Mouse (Mus musculus) brown adipose tissue, adult 24 weeks (tissue): ENCODE data around the gene Ttll9. TPM values are rescaled to one million over a fixed set of nuclear protein-coding genes. Genes with fewer than 3 reads are reported as not detected.

ENCODE experiments used
- H3K27ac ChIP-seq: fragments of 200-500 bp; replicated peaks from 2 replicates; pipeline ENCODE4 v1.5.1; 2012; ENCODE audit warnings: low read depth, mild to moderate bottlenecking, low read length
- H3K4me1 ChIP-seq: fragments of 200-500 bp; 2 replicates; pipeline ENCODE4 v1.6.1; 2012; ENCODE audit warnings: low read length, mixed read lengths; ENCODE audit not compliant: control insufficient read depth, insufficient read depth, insufficient read length
- H3K4me3 ChIP-seq: fragments of 200-500 bp; 2 replicates; pipeline ENCODE4 v1.5.1; 2012; ENCODE audit warnings: low read depth, mild to moderate bottlenecking, low read length, moderate library complexity; ENCODE audit not compliant: insufficient read depth
- polyA plus RNA-seq: library from polyadenylated mRNA; stranded (reverse); fragments of >200 nt; gene quantifications from 2 replicates; pipeline ENCODE4 v1.2.4, GENCODE M21; 2012; ENCODE audit not compliant: missing spikeins, insufficient read depth, insufficient read length

The Ttll9 gene
- polyA plus RNA-seq, 1 experiment = not detected

DNA sequence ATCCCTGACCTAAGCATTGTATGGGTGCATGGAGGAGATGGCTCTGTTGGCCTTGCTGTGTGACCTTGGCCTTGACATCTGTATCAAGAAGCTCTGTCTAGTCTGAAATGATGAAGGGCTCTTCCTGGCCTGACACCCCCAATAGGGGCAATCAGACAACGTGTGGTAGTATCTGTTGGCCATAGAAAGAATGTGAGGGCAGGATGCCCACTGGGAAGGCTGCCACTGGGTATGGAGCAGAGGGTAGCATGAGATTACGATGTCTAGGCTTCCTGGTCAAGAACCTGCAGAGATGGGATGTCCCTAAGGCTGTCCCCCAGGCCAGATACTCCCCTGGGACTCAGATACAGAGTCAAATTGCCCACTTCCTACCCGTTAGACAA, 33.3 kb upstream of the Ttll9 start:
- peak overlapping the region; percentile 49 for H3K27ac ChIP-seq
- no peak overlapping the region for H3K4me3 ChIP-seq
- H3K4me1 ChIP-seq = peaks cover 9% of the 10 kb centered on the region; the same call in 1 of the 2 replicates

GRCm38 (mm10) chr2:152930276-152930675, 32.0 kb upstream of the Ttll9 start:
- Histone ChIP-seq H3K4me3 (peak overlapping the region; percentile 45), H3K27ac (peak overlapping the region; percentile 62), H3K4me1 (peaks cover 8% of the 10 kb centered on the region; the same call in 1 of the 2 replicates)

- Histone ChIP-seq H3K27ac (peak overlapping the region; percentile 32; the same call in 1 of the 2 replicates), H3K4me1 (no peaks in the 10 kb centered on the region; the same call in 1 of the 2 replicates), H3K4me3 (peak overlapping the region; percentile 45)
Observed at GRCm38 (mm10) chr2:152931456-152932160, 30.7 kb upstream of the Ttll9 start.

GRCm38 (mm10) chr2:152933048-152933447, 29.2 kb upstream of the Ttll9 start, which contains the start of gene Foxs1:
TSS of gene Foxs1 (minus strand) at chr2:152933208.
- no peaks in the 10 kb centered on the region; the same call in 1 of the 2 replicates for H3K4me1 ChIP-seq
- H3K27ac ChIP-seq = peak within 1 kb of the TSS; percentile 32
- H3K4me3 ChIP-seq = peak within 1 kb of the TSS; percentile 45

DNA sequence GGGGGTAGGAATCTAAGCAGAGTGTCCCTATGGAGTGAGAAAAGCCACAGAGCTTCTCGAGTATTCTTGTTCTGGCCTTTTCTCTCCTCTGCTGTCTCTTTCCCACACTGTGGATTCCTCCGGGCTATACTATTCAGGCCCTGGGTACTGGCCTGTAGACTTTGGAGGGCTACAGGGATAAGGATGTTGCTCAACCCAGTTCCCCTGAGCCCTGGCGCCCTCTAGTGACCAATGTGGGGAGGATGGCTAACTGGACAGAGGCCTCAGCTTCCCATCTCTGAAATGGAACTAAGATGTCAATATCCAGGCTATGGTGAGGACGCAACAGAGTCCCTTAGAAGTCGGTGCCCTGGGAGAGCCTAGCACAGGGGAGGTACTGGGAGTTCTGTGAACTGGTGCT, 28.7 kb upstream of the Ttll9 start:
- H3K4me1 ChIP-seq = no peaks in the 10 kb centered on the region
- no peak overlapping the region; the same call in 1 of the 2 replicates for H3K4me3 ChIP-seq
- no peak overlapping the region for H3K27ac ChIP-seq

GRCm38 (mm10) chr2:152939846-152940245, 22.4 kb upstream of the Ttll9 start:
- H3K27ac ChIP-seq = no peak overlapping the region
- H3K4me3 ChIP-seq = no peak overlapping the region
- H3K4me1 ChIP-seq = no peaks in the 10 kb centered on the region

DNA sequence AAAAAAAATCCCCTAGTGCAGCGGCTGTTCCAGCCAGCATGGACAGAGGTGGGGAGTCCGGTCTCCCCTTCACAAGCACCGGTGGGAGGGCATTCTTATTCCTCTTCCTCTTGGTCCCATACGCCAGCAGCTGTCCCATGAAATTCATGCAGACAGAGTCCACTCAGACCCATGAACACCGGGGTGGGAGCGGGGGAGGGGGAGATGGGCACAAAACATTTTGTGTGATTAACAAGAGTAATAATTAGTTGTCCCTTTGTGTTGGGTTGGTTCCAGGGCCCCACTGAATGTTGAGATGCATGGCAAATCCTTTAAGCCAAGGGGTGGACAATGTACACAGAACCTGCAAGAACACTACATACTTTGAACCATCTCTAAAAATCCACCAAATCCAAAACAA, 21.2 kb upstream of the Ttll9 start:
- H3K4me1 ChIP-seq = no peaks in the 10 kb centered on the region
- H3K4me3 ChIP-seq = no peak overlapping the region
- H3K27ac ChIP-seq = no peak overlapping the region

GRCm38 (mm10) chr2:152941776-152942175, 20.5 kb upstream of the Ttll9 start:
- H3K4me3 ChIP-seq = no peak overlapping the region
- no peaks in the 10 kb centered on the region for H3K4me1 ChIP-seq
- no peak overlapping the region for H3K27ac ChIP-seq

- Histone ChIP-seq H3K4me1 (no peaks in the 10 kb centered on the region), H3K27ac (no peak overlapping the region), H3K4me3 (peak overlapping the region; percentile 34; the same call in 1 of the 2 replicates)
Observed at GRCm38 (mm10) chr2:152942898-152943515, 19.3 kb upstream of the Ttll9 start.

- Histone ChIP-seq H3K4me3 (no peak overlapping the region), H3K27ac (no peak overlapping the region), H3K4me1 (no peaks in the 10 kb centered on the region)
Observed at GRCm38 (mm10) chr2:152943568-152943967, 18.7 kb upstream of the Ttll9 start.

GRCm38 (mm10) chr2:152944013-152944412, 18.3 kb upstream of the Ttll9 start:
- Histone ChIP-seq H3K4me1 (peaks cover 2% of the 10 kb centered on the region; the same call in 1 of the 2 replicates), H3K4me3 (no peak overlapping the region), H3K27ac (no peak overlapping the region)

- peaks cover 4% of the 10 kb centered on the region; the same call in 1 of the 2 replicates for H3K4me1 ChIP-seq
- no peak overlapping the region for H3K4me3 ChIP-seq
- H3K27ac ChIP-seq = no peak overlapping the region
Observed at GRCm38 (mm10) chr2:152947098-152947497, 15.2 kb upstream of the Ttll9 start.

DNA sequence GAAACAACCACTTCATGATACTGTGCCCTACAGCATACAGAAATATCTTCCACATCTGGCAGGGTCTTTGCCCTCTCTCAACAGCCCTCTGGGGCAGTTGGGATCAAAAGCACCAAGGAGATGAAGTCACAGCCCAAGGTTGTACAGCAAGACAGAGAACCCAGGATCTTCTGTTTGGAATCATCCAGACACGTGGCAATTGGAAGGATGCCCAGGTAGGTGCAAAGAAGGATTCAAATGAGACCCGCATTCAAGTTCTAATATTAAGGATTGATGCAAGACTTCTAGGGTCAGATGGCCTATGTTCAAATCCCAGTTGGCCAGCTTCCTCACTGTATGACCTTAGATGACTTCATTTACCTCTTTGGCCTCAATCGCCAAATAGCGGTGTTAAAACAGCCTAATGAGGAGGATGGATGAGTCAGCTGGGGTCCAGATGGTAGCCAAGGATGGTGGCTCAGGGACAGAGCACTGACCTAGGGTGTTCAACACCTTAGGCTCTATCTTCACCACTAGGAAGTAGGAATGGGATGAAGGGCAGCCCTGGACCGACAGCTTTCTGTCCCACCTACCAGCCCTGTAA, 13.8 kb upstream of the Ttll9 start:
- peaks cover 4% of the 10 kb centered on the region; the same call in 1 of the 2 replicates for H3K4me1 ChIP-seq
- H3K27ac ChIP-seq = no peak overlapping the region
- no peak overlapping the region for H3K4me3 ChIP-seq

GRCm38 (mm10) chr2:152950358-152951064, 11.8 kb upstream of the Ttll9 start:
- H3K4me3 ChIP-seq = no peak overlapping the region
- peaks cover 4% of the 10 kb centered on the region; the same call in 1 of the 2 replicates for H3K4me1 ChIP-seq
- no peak overlapping the region for H3K27ac ChIP-seq
